Mouse (Mus musculus): ENCODE measurements around the gene Ttll1. TPM values are rescaled to one million over a fixed set of nuclear protein-coding genes. Genes with fewer than 3 reads are reported as not detected.

Ttll1 gene
- polyA plus RNA-seq, 1 experiment from 2014 or later: 37.0 TPM

DNA sequence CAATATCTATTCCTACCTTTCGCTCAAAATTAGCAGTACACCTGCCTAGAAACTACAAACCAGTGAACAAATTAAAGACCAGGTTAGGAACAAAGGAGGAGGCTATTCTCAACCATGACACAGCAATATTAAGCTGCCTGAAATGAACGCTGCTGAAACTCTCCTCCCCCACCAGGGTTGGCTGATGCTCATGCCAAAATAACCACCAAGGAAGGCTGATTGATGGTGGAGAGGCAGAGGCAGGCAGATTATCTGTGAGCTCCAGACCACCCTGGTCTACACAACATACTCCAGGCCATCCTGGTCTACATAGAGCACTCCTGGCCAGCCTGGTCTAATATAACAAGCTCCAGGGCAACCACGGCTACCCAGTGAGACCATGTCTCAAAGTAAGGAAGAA is 15.5 kb downstream of the Ttll1 start:
- DNase-seq (ENCODE audit: low spot score) (no peak), ATAC-seq (ENCODE audit: low FRiP score) (no peak)
- H3K4me2 ChIP-seq (replicated peaks; ENCODE audit: low read depth, low read length): no peak overlapping the region
- H3K9me3 ChIP-seq (ENCODE audit: control insufficient read depth, low read length): no peaks in the 10 kb centered on the region
- no peaks in the 10 kb centered on the region for H3K27me3 ChIP-seq (ENCODE audit: control insufficient read depth, insufficient read depth, low read length)
- 89% methylated on average over 3 of the region's 3 CpGs for whole genome bisulfite sequencing
- no peak overlapping the region for H3K9ac ChIP-seq (ENCODE audit: low read depth, low read length)
- no peak overlapping the region for H3K27ac ChIP-seq (ENCODE audit: low read depth, low read length)
- no peaks in the 10 kb centered on the region for H3K4me1 ChIP-seq (replicated peaks; ENCODE audit: control insufficient read depth, insufficient read depth, low read length)
- no peak overlapping the region for H3K4me3 ChIP-seq (ENCODE audit: low read depth, low read length)
- 0 out of 2 replicates have a peak, but pooled peaks cover 2% of the 10 kb centered on the region for H3K36me3 ChIP-seq (ENCODE audit: control insufficient read depth, insufficient read depth, low read length)

DNA sequence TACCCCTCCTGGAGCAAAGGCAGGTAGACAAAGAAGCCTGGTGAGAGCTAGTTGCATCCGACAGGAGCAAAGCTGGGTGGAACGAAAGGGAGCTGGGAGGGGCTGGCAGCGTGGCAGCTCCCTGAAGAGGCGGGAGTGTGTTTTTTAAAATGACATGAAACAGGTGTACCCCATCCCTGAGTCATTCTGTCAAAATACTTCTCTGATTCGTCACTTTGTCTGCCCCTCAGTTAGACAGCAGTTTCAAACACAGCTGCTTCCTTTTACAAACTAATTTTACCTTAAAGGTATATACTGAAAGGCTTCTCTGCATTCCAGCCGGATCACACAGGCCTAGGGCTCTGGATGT is 16.1 kb downstream of the Ttll1 start:
- 84% methylated on average over 6 of the region's 6 CpGs for WGBS
- DNase-seq (ENCODE audit: low spot score): no peak
- Histone ChIP-seq H3K4me3 (ENCODE audit: low read depth, low read length) (no peak overlapping the region), H3K4me1 (replicated peaks; ENCODE audit: control insufficient read depth, insufficient read depth, low read length) (no peaks in the 10 kb centered on the region), H3K9ac (ENCODE audit: low read depth, low read length) (no peak overlapping the region), H3K9me3 (ENCODE audit: control insufficient read depth, low read length) (no peaks in the 10 kb centered on the region), H3K27me3 (ENCODE audit: control insufficient read depth, insufficient read depth, low read length) (no peaks in the 10 kb centered on the region), H3K4me2 (replicated peaks; ENCODE audit: low read depth, low read length) (no peak overlapping the region), H3K27ac (ENCODE audit: low read depth, low read length) (no peak overlapping the region), H3K36me3 (ENCODE audit: control insufficient read depth, insufficient read depth, low read length) (0 out of 2 replicates have a peak, but pooled peaks cover under 1% of the 10 kb centered on the region)
- no peak for ATAC-seq (ENCODE audit: low FRiP score)

DNA sequence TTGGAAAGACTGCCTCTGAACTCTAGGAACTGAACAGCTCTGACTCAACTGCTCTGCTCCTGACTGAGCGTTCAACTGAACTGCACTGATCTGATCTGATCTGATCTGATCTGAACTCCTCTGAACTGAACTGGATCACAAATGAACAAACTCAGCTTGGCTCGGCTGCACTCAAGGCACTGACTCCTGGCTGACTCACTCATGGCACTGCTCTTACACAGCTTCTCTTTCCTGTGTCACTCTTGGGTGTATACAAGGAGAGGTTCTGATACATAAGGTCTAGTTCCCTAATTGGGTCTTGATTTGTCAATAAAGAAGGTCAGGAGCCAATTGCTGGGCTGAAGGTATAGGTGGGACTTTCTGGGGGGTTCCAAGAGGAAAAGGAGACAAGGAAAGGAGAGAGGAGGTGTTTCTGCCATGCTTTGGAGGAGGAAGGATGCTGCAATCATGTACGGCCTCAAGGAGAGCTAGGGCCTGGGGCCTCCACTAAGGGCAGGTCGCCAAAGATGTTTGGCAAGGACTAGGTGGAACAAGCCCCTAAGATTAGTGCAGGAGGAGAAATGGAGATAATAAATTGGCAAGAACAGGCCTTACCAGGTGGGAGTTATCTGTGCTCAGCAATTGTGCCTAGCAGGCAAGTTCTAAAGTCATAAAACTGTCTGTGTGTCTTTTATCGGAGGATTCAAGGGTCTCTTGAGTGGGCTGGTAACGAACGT is 16.7 kb downstream of the Ttll1 start:
- no peak for DNase-seq (ENCODE audit: low spot score)
- Histone ChIP-seq H3K27ac (ENCODE audit: low read depth, low read length) (no peak overlapping the region), H3K36me3 (ENCODE audit: control insufficient read depth, insufficient read depth, low read length) (no peaks in the 10 kb centered on the region), H3K9ac (ENCODE audit: low read depth, low read length) (no peak overlapping the region), H3K4me2 (replicated peaks; ENCODE audit: low read depth, low read length) (no peak overlapping the region), H3K9me3 (ENCODE audit: control insufficient read depth, low read length) (no peaks in the 10 kb centered on the region), H3K27me3 (ENCODE audit: control insufficient read depth, insufficient read depth, low read length) (no peaks in the 10 kb centered on the region), H3K4me1 (replicated peaks; ENCODE audit: control insufficient read depth, insufficient read depth, low read length) (no peaks in the 10 kb centered on the region), H3K4me3 (ENCODE audit: low read depth, low read length) (no peak overlapping the region)
- WGBS: 88% methylated on average over 7 of the region's 7 CpGs
- no peak for ATAC-seq (ENCODE audit: low FRiP score)

DNA sequence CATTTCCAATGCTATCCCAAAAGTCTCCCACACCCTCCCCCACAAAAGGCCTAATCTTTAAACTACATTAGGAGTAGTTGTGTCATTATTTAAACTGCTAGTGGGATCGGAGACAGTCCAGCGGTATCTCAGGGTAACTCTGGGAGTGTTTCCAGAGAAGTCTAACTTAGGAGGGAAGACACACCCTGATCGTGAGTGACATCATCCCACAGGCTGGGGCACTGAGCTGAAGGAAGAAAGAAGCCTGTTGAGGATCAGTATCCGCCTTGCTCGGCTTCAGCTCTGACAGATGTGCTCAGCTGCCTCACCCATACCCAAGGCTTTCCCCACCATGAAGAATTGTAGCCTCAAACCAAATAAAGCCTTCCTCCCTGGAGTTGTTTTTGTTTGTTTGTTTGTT is 18.8 kb downstream of the Ttll1 start:
- H3K4me3 ChIP-seq (ENCODE audit: low read depth, low read length): no peak overlapping the region
- ATAC-seq (ENCODE audit: low FRiP score): no peak
- no peaks in the 10 kb centered on the region for H3K27me3 ChIP-seq (ENCODE audit: control insufficient read depth, insufficient read depth, low read length)
- H3K4me1 ChIP-seq (replicated peaks; ENCODE audit: control insufficient read depth, insufficient read depth, low read length): no peaks in the 10 kb centered on the region
- no peak overlapping the region for H3K4me2 ChIP-seq (replicated peaks; ENCODE audit: low read depth, low read length)
- no peak overlapping the region for H3K27ac ChIP-seq (ENCODE audit: low read depth, low read length)
- H3K9me3 ChIP-seq (ENCODE audit: control insufficient read depth, low read length): no peaks in the 10 kb centered on the region
- DNase-seq (ENCODE audit: low spot score): no peak
- H3K36me3 ChIP-seq (ENCODE audit: control insufficient read depth, insufficient read depth, low read length): no peaks in the 10 kb centered on the region; the same call in 1 of the 2 replicates
- WGBS: 86% methylated on average over 5 of the region's 5 CpGs
- H3K9ac ChIP-seq (ENCODE audit: low read depth, low read length): no peak overlapping the region

DNA sequence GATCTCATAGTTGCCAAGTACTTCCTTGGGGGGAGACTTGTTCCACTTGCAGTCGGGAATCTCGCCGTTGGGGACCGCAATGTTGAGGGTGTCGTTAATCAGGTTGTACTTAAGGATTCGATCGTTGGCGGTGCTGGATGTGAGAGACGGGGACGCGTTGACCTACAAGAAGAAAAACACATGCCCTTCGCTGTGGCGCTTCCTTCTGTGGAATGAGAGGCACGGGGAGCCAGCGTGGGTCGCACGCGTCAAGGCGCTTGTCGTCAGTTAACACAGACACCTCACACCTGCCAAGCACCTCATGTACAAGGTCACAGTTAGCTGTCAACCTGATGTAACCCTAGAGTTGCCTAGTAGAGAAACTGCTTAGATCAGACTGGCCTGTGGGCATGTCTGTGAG is 21.2 kb downstream of the Ttll1 start:
- Histone ChIP-seq H3K27me3 (ENCODE audit: control insufficient read depth, insufficient read depth, low read length) (no peaks in the 10 kb centered on the region), H3K36me3 (ENCODE audit: control insufficient read depth, insufficient read depth, low read length) (peaks cover 4% of the 10 kb centered on the region; the same call in 1 of the 2 replicates), H3K9me3 (ENCODE audit: control insufficient read depth, low read length) (no peaks in the 10 kb centered on the region), H3K9ac (ENCODE audit: low read depth, low read length) (no peak overlapping the region), H3K4me1 (replicated peaks; ENCODE audit: control insufficient read depth, insufficient read depth, low read length) (no peaks in the 10 kb centered on the region), H3K4me3 (ENCODE audit: low read depth, low read length) (no peak overlapping the region), H3K4me2 (replicated peaks; ENCODE audit: low read depth, low read length) (no peak overlapping the region), H3K27ac (ENCODE audit: low read depth, low read length) (no peak overlapping the region)
- DNase-seq (ENCODE audit: low spot score): no peak
- 95% methylated on average over 20 of the region's 20 CpGs for WGBS
- no peak for ATAC-seq (ENCODE audit: low FRiP score)

DNA sequence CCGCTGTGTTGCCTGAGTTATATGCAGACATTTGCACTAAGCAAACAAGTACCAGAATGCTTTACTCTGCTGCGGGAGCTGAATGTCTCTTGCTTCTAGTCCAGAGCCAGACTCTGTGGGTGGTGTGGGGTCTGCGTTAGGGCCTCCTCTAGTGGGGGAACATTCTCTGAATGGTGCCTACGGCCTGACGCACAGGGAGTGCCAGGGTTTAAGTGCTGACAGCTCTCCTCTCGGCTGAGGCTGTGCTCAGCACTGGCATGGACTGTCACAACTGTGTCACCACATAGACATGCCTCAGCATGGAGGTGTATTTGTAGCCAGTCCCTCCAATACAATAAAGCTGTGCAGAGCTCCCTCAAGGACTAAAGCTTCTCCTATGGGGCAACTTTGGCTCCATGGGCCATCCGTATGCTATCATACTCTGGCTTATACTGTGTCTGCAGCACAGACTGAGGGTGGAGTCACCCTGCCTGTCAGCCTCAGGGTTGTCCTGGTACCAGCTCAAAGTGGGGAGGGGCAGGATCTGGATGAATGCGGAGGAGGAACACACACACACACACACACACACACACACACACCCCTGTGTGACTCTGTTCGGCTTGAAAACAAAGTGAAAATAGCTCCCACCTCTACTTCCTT is 23.1 kb downstream of the Ttll1 start:
- H3K4me2 ChIP-seq (replicated peaks; ENCODE audit: low read depth, low read length): no peak overlapping the region
- H3K4me3 ChIP-seq (ENCODE audit: low read depth, low read length): no peak overlapping the region
- no peak overlapping the region for H3K9ac ChIP-seq (ENCODE audit: low read depth, low read length)
- no peaks in the 10 kb centered on the region for H3K27me3 ChIP-seq (ENCODE audit: control insufficient read depth, insufficient read depth, low read length)
- no peak for ATAC-seq (ENCODE audit: low FRiP score)
- no peaks in the 10 kb centered on the region for H3K4me1 ChIP-seq (replicated peaks; ENCODE audit: control insufficient read depth, insufficient read depth, low read length)
- no peak overlapping the region for H3K27ac ChIP-seq (ENCODE audit: low read depth, low read length)
- H3K9me3 ChIP-seq (ENCODE audit: control insufficient read depth, low read length): no peaks in the 10 kb centered on the region
- WGBS: 68% methylated on average over 9 of the region's 9 CpGs
- no peak for DNase-seq (ENCODE audit: low spot score)
- H3K36me3 ChIP-seq (ENCODE audit: control insufficient read depth, insufficient read depth, low read length): peaks cover 4% of the 10 kb centered on the region; the same call in 1 of the 2 replicates

DNA sequence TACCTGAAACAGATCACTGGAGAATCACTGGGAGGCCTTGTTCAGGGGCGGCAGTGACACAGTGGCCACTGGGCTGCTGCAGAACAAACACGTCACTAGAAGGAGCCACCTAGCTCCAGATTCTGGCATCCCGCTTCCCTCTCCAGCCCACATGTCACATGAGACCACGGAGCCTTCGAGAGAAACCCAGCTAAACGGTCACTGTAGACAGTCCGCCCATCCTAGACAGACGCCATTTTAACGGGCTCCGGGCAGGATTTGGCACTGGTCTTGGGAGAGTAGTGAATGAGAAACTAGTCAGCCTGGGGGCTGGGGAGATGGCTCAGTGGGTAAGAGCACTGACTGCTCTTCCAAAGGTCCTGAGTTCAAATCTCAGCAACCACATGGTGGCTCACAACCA is 26.4 kb downstream of the Ttll1 start:
- Histone ChIP-seq H3K9ac (ENCODE audit: low read depth, low read length) (no peak overlapping the region), H3K4me2 (replicated peaks; ENCODE audit: low read depth, low read length) (no peak overlapping the region), H3K36me3 (ENCODE audit: control insufficient read depth, insufficient read depth, low read length) (peaks cover 4% of the 10 kb centered on the region; the same call in 1 of the 2 replicates), H3K4me3 (ENCODE audit: low read depth, low read length) (no peak overlapping the region), H3K27me3 (ENCODE audit: control insufficient read depth, insufficient read depth, low read length) (no peaks in the 10 kb centered on the region), H3K27ac (ENCODE audit: low read depth, low read length) (no peak overlapping the region), H3K9me3 (ENCODE audit: control insufficient read depth, low read length) (no peaks in the 10 kb centered on the region), H3K4me1 (replicated peaks; ENCODE audit: control insufficient read depth, insufficient read depth, low read length) (no peaks in the 10 kb centered on the region)
- WGBS: 90% methylated on average over 10 of the region's 10 CpGs
- DNase-seq (ENCODE audit: low spot score): no peak
- no peak for ATAC-seq (ENCODE audit: low FRiP score)

- DNase-seq (ENCODE audit: low spot score) (peak; percentile 30), ATAC-seq (ENCODE audit: low FRiP score) (no peak)
- no peak overlapping the region for H3K4me2 ChIP-seq (replicated peaks; ENCODE audit: low read depth, low read length)
- H3K27ac ChIP-seq (ENCODE audit: low read depth, low read length): no peak overlapping the region
- peaks cover 4% of the 10 kb centered on the region; the same call in 1 of the 2 replicates for H3K36me3 ChIP-seq (ENCODE audit: control insufficient read depth, insufficient read depth, low read length)
- no peak overlapping the region for H3K9ac ChIP-seq (ENCODE audit: low read depth, low read length)
- H3K4me3 ChIP-seq (ENCODE audit: low read depth, low read length): no peak overlapping the region
- 44% methylated on average over 2 of the region's 2 CpGs for WGBS
- H3K27me3 ChIP-seq (ENCODE audit: control insufficient read depth, insufficient read depth, low read length): no peaks in the 10 kb centered on the region
- H3K9me3 ChIP-seq (ENCODE audit: control insufficient read depth, low read length): no peaks in the 10 kb centered on the region
- H3K4me1 ChIP-seq (replicated peaks; ENCODE audit: control insufficient read depth, insufficient read depth, low read length): no peaks in the 10 kb centered on the region
Measured at GRCm38 (mm10) chr15:83483482-83483881, 27.2 kb downstream of the Ttll1 start.

DNA sequence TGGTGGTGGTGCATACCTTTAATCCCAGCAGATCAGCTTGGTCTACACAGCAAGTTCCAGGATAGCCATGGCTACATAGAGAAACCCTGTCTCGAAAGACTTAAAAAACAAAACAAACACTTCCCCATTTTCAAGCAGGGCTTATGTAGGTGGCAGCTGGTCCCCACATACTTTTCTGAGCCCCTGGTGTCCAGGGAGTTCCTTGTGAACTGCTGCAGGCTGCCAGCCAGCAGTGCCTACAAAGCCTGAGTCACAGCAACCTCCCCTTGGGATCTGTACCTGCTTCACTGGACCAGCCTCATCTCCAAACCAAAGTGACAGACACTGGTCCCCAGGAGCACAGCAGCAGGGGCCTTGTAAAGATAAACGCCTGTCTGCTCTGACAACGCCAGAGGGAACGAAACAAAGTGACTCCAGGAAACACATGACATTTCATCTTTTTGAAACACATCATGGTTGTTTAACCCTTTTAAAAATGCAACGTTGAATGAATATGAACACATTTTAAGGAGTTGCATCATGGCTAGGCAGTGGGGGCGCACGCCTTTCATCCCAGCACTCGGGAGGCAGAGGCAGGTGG is 28.0 kb downstream of the Ttll1 start:
- DNase-seq (ENCODE audit: low spot score) (no peak), ATAC-seq (ENCODE audit: low FRiP score) (no peak)
- WGBS: 75% methylated on average over 8 of the region's 8 CpGs
- Histone ChIP-seq H3K27me3 (ENCODE audit: control insufficient read depth, insufficient read depth, low read length) (no peaks in the 10 kb centered on the region), H3K9me3 (ENCODE audit: control insufficient read depth, low read length) (no peaks in the 10 kb centered on the region), H3K4me2 (replicated peaks; ENCODE audit: low read depth, low read length) (no peak overlapping the region), H3K4me1 (replicated peaks; ENCODE audit: control insufficient read depth, insufficient read depth, low read length) (no peaks in the 10 kb centered on the region), H3K36me3 (ENCODE audit: control insufficient read depth, insufficient read depth, low read length) (peaks cover 4% of the 10 kb centered on the region; the same call in 1 of the 2 replicates), H3K9ac (ENCODE audit: low read depth, low read length) (no peak overlapping the region), H3K27ac (ENCODE audit: low read depth, low read length) (no peak overlapping the region), H3K4me3 (ENCODE audit: low read depth, low read length) (no peak overlapping the region)
